ENCODE assay signal across 10 mouse cellular contexts in the genomic region with DNA sequence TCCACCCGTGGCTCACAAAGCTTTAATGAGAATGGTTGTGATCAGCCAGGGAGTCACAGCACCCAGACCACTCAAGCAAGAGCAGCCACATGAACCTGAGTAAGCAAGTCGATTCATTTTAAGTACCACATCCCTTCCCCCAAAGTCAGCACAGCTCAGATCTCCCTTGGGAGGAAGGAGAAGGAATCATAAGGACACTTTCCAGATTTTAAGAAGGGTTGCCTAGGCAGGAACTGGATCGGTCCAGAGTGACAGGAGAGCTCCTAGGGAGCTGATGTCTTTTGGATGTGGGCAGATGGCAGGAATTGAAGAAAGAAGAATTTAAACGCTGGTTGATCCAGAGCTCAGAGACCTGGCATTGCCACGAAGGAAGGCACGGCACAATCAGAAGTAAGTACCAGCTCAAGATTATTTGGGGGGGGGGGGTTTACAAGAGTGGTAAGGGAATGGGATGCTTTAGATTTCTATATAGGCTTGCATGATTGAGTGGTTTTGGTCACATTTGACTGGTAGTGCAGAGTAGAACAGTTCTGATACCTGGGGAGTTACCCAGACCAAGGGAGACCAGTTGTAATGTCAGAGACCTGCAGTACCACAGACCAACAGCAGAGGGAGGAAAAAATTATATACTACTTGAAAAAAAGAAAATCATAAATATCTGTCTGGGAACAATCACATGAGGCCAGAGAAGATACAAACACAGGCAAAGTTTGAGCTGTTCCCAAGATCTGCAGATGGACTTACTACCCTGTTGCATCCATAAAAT.
DNase-seq lines count a peak whose midpoint lies in the region; ATAC-seq and TF ChIP-seq lines count a peak whose summit lies in the region.
"Had no signal": no experiment of that assay in that cellular context is flagged by ENCODE, and none has a peak within 500 bp of the region (broad histone marks: within the 10 kb centered on the region; RNA-seq: fewer than 3 reads in every experiment).

No protein-coding gene starts in this region.

- H3K27me3 ChIP-seq in cerebellum, adult 2 months (ENCODE audit: control insufficient read depth, insufficient read depth, low read length), result no peaks in the 10 kb centered on the region
- no peaks in the 10 kb centered on the region for H3K27me3 ChIP-seq in hindbrain, embryonic 13.5 days
- peaks cover 24% of the 10 kb centered on the region for H3K27me3 ChIP-seq in midbrain, embryonic 15.5 days (replicated peaks)

- TF ChIP-seq CTCF in cerebellum, adult 2 months (IDR thresholded peaks at IDR 0.05; ENCODE audit: borderline replicate concordance, insufficient read depth, low read depth, low read length), result peak; percentile 18; the same call in 1 of the 2 replicates

- intact Hi-C loops in left cerebral cortex, postnatal 25 days (cut with DNase I), result loop anchor here (2.0 kb wide), 2 partner anchors 44 to 218 kb away; no protein-coding TSS in a partner anchor
- intact Hi-C loops in left cerebral cortex, postnatal 36 days (cut with DNase I), result loop anchor here (5.0 to 10.0 kb wide), 2 partner anchors 43 to 220 kb away; no protein-coding TSS in a partner anchor

- TF ChIP-seq POLR2A in cerebellum, adult 2 months (IDR thresholded peaks at IDR 0.05; ENCODE audit: borderline replicate concordance, insufficient read depth, low read length), result no peak

- no peak for DNase-seq in cerebellum, adult 2 months
- DNase-seq in left cerebral cortex, postnatal 25 days (ENCODE audit: low spot score in 2 of 2), result peak; percentile 29 to 32
- no peak for DNase-seq in left cerebral cortex, postnatal 36 days (ENCODE audit: low spot score in 2 of 2)
- peak; percentile 13 for DNase-seq in adrenal gland, adult 2 months
- no peak for DNase-seq in thymus, adult 18-20 months
- DNase-seq: liver, embryonic 13.5 days had no signal

- H3K4me2 ChIP-seq in hindbrain, embryonic 13.5 days, result no peak overlapping the region
- H3K4me2 ChIP-seq in midbrain, embryonic 15.5 days, result no peak overlapping the region
- H3K4me2 ChIP-seq: liver, embryonic 13.5 days had no signal

- no peak overlapping the region for H3K4me3 ChIP-seq in cerebellum, adult 2 months (replicated peaks; ENCODE audit: insufficient read depth, low read depth, low read length)
- H3K4me3 ChIP-seq in hindbrain, embryonic 13.5 days, result no peak overlapping the region
- H3K4me3 ChIP-seq in midbrain, embryonic 15.5 days, result no peak overlapping the region
- H3K4me3 ChIP-seq: erythroblast, embryonic 14.5 days; liver, embryonic 13.5 days had no signal

- no peak overlapping the region for H3K27ac ChIP-seq in cerebellum, adult 2 months (ENCODE audit: insufficient read depth, low read length)
- H3K27ac ChIP-seq in hindbrain, embryonic 13.5 days, result no peak overlapping the region
- no peak overlapping the region for H3K27ac ChIP-seq in midbrain, embryonic 15.5 days
- H3K27ac ChIP-seq: liver, embryonic 13.5 days had no signal

- WGBS in cerebellum, adult 2 months, result 70% methylated on average over 6 of the region's 6 CpGs
- 86% methylated on average over 6 of the region's 6 CpGs for WGBS in hindbrain, embryonic 13.5 days
- WGBS in midbrain, embryonic 15.5 days, result 84% methylated on average over 6 of the region's 6 CpGs

- no peak for ATAC-seq in cerebellum, adult (ENCODE audit: insufficient number of reproducible peaks, low FRiP score, low TSS enrichment)
- 0 out of 2 replicates have a peak, but pooled peaks have one; percentile 28 for ATAC-seq in hindbrain, embryonic 13.5 days (ENCODE audit: low FRiP score)
- 0 out of 2 replicates have a peak, but pooled peaks have one; percentile 45 for ATAC-seq in midbrain, embryonic 15.5 days (replicated peaks)

- no peaks in the 10 kb centered on the region for H3K36me3 ChIP-seq in hindbrain, embryonic 13.5 days
- no peaks in the 10 kb centered on the region for H3K36me3 ChIP-seq in midbrain, embryonic 15.5 days (replicated peaks)
- H3K36me3 ChIP-seq: liver, embryonic 13.5 days had no signal

- H3K9me3 ChIP-seq in hindbrain, embryonic 13.5 days, result no peaks in the 10 kb centered on the region
- H3K9me3 ChIP-seq in midbrain, embryonic 15.5 days, result no peaks in the 10 kb centered on the region
- H3K9me3 ChIP-seq: liver, embryonic 13.5 days had no signal

- no peak overlapping the region for H3K9ac ChIP-seq in hindbrain, embryonic 13.5 days
- no peak overlapping the region for H3K9ac ChIP-seq in midbrain, embryonic 15.5 days
- H3K9ac ChIP-seq: liver, embryonic 13.5 days had no signal

- no peaks in the 10 kb centered on the region for H3K4me1 ChIP-seq in cerebellum, adult 2 months (ENCODE audit: control insufficient read depth, insufficient read depth, low read length)
- H3K4me1 ChIP-seq in hindbrain, embryonic 13.5 days (replicated peaks), result no peaks in the 10 kb centered on the region
- no peaks in the 10 kb centered on the region for H3K4me1 ChIP-seq in midbrain, embryonic 15.5 days
- H3K4me1 ChIP-seq: liver, embryonic 13.5 days had no signal

Comparison
In these comparisons a context has a peak if more than half of its experiments do, and no peak if none do; other contexts are left out.
1. DNase-seq: peak in left cerebral cortex, postnatal 25 days (2 of 2) and adrenal gland, adult 2 months (single experiment); none in cerebellum, adult 2 months (0 of 2), left cerebral cortex, postnatal 36 days (0 of 2) and thymus, adult 18-20 months (0 of 2).